Mouse (Mus musculus): ENCODE results near the gene Cpm.
A peak's percentile ranks its signal among the peaks of the same experiment; 100 is the strongest.
"Not testable (repeated sequence)": the region's sequence is repeated elsewhere in the genome, so short reads cannot be mapped to it uniquely, and the experiment has no call there.

The Cpm gene

GRCm38 (mm10) chr10:117629169-117629971 lies at the start of gene Cpm:
Gene Cpm (plus strand): TSS chr10:117629500.
- DNase-seq (ENCODE audit: low spot score in 2 of 2), result peak in 1 of 2 experiments; percentile 29

- no peak for DNase-seq (ENCODE audit: low spot score in 2 of 2)
These were observed 49.5 kb upstream of the Cpm start for GRCm38 (mm10) chr10:117579771-117580284.

GRCm38 (mm10) chr10:117580405-117580804 lies 48.9 kb upstream of the Cpm start:
- DNase-seq (ENCODE audit: low spot score in 2 of 2), result no peak

GRCm38 (mm10) chr10:117581007-117581752 lies 48.1 kb upstream of the Cpm start:
- no peak for DNase-seq (ENCODE audit: low spot score in 2 of 2)

- DNase-seq (ENCODE audit: low spot score in 2 of 2), result no peak
These were observed 47.6 kb upstream of the Cpm start for GRCm38 (mm10) chr10:117581753-117582062.

- DNase-seq (ENCODE audit: low spot score in 2 of 2), result no peak
These were observed 45.9 kb upstream of the Cpm start for GRCm38 (mm10) chr10:117583155-117584061.

GRCm38 (mm10) chr10:117584102-117584501 lies 45.2 kb upstream of the Cpm start:
- no peak for DNase-seq (ENCODE audit: low spot score in 2 of 2)

GRCm38 (mm10) chr10:117584566-117585515 lies 44.5 kb upstream of the Cpm start:
- DNase-seq (ENCODE audit: low spot score in 2 of 2), result no peak

- no peak for DNase-seq (ENCODE audit: low spot score in 2 of 2)
These were observed 43.5 kb upstream of the Cpm start for GRCm38 (mm10) chr10:117585600-117586299.

- peak; percentile 55 to 61 for DNase-seq (ENCODE audit: low spot score in 2 of 2)
These were observed 42.4 kb upstream of the Cpm start for GRCm38 (mm10) chr10:117586859-117587258.

GRCm38 (mm10) chr10:117587335-117587734 lies 42.0 kb upstream of the Cpm start:
- no peak for DNase-seq (ENCODE audit: low spot score in 2 of 2)

- DNase-seq (ENCODE audit: low spot score in 2 of 2), result not testable (repeated sequence)
These were observed 40.7 kb upstream of the Cpm start for GRCm38 (mm10) chr10:117588416-117589143.

GRCm38 (mm10) chr10:117589144-117589940 lies 40.0 kb upstream of the Cpm start:
- no peak for DNase-seq (ENCODE audit: low spot score in 2 of 2)

GRCm38 (mm10) chr10:117590331-117591301 lies 38.7 kb upstream of the Cpm start:
- DNase-seq (ENCODE audit: low spot score in 2 of 2), result no peak

GRCm38 (mm10) chr10:117591766-117592165 lies 37.5 kb upstream of the Cpm start:
- DNase-seq (ENCODE audit: low spot score in 2 of 2), result no peak

- no peak for DNase-seq (ENCODE audit: low spot score in 2 of 2)
These were observed 36.8 kb upstream of the Cpm start for GRCm38 (mm10) chr10:117592306-117593040.

Data from right cerebral cortex, postnatal 10 days (tissue).